Mouse (Mus musculus) fat pad, adult 2 months (tissue): Measurements from ENCODE around the gene Rabgap1.
"Not testable (repeated sequence)": the region's sequence is repeated elsewhere in the genome, so short reads cannot be mapped to it uniquely, and the experiment has no call there.

Experiments
- DNase-seq: peaks from one replicate; pipeline ENCODE4 v3.0.0-alpha.2; 2011; ENCODE audit warnings: low read depth, low spot score; ENCODE audit errors: extremely low read depth

The Rabgap1 gene

GRCm38 (mm10) chr2:37442611-37443591, at the start of gene Rabgap1, which contains the start of the genes Zbtb26 and Zbtb6:
Gene Rabgap1 (plus strand): TSS chr2:37443279.
Gene Zbtb26 (minus strand): TSS chr2:37443135.
Gene Zbtb6 (minus strand): TSS chr2:37443171.
- DNase-seq: no peak

GRCm38 (mm10) chr2:37395539-37395938, 47.5 kb upstream of the Rabgap1 start:
- DNase-seq: no peak

GRCm38 (mm10) chr2:37421903-37422302, 21.2 kb upstream of the Rabgap1 start:
- DNase-seq: no peak

GRCm38 (mm10) chr2:37422306-37423304, 20.5 kb upstream of the Rabgap1 start, which contains the start of gene Rc3h2:
Gene Rc3h2 (minus strand): TSS chr2:37422903.
- DNase-seq: peak; percentile 37

GRCm38 (mm10) chr2:37423671-37424070, 19.4 kb upstream of the Rabgap1 start:
- DNase-seq: no peak

- DNase-seq: peak; percentile 33
Measured at GRCm38 (mm10) chr2:37430593-37431464, 12.2 kb upstream of the Rabgap1 start.

GRCm38 (mm10) chr2:37431609-37432008, 11.5 kb upstream of the Rabgap1 start:
- DNase-seq: no peak

GRCm38 (mm10) chr2:37451667-37452375, 8.7 kb downstream of the Rabgap1 start:
- DNase-seq: no peak

- DNase-seq: no peak
Measured at GRCm38 (mm10) chr2:37452376-37452760, 9.3 kb downstream of the Rabgap1 start.

GRCm38 (mm10) chr2:37460707-37461106, 17.6 kb downstream of the Rabgap1 start:
- no peak for DNase-seq

GRCm38 (mm10) chr2:37466266-37466665, 23.2 kb downstream of the Rabgap1 start:
- DNase-seq: no peak

- DNase-seq: no peak
Measured at GRCm38 (mm10) chr2:37479559-37479958, 36.5 kb downstream of the Rabgap1 start.

GRCm38 (mm10) chr2:37480039-37480438, 37.0 kb downstream of the Rabgap1 start:
- no peak for DNase-seq

GRCm38 (mm10) chr2:37484165-37484564, 41.1 kb downstream of the Rabgap1 start:
- no peak for DNase-seq

GRCm38 (mm10) chr2:37485370-37485769, 42.3 kb downstream of the Rabgap1 start:
- no peak for DNase-seq

- DNase-seq: no peak
Measured at GRCm38 (mm10) chr2:37486408-37486807, 43.3 kb downstream of the Rabgap1 start.

GRCm38 (mm10) chr2:37488956-37489355, 45.9 kb downstream of the Rabgap1 start:
- DNase-seq: no peak

GRCm38 (mm10) chr2:37497321-37497720, 54.2 kb downstream of the Rabgap1 start:
- no peak for DNase-seq

GRCm38 (mm10) chr2:37505856-37506255, 62.8 kb downstream of the Rabgap1 start:
- DNase-seq: not testable (repeated sequence)
